Mouse (Mus musculus) urinary bladder, adult 18-20 months (tissue): ENCODE measurements around the gene Usp7.

ENCODE experiments used
- DNase-seq, 2 experiments: peaks; one replicate each; pipeline ENCODE4 v3.0.0; 2022; ENCODE audit warnings: low spot score in 2 of 2, mixed read lengths in 2 of 2

The Usp7 gene

DNA sequence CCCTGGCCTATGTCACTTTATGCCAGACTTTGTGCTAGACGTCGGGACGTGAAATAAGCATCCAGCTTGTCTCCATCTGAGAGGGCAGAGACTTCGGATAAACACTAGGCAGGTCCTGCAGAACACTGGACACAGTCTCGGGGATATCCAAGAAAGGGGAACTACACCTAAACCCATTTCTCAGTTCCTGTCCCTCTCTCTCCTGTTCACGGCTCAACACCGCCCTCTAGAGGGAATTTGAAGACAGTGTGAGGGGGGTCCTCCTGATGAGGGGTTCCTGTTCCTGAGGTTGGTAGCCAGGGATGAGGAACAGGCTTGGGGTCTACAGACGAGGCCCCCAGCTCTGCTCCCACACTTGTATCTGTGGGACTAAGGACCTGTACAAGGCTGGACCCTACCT lies 117.9 kb downstream of the Usp7 start:
- no peak for DNase-seq

DNA sequence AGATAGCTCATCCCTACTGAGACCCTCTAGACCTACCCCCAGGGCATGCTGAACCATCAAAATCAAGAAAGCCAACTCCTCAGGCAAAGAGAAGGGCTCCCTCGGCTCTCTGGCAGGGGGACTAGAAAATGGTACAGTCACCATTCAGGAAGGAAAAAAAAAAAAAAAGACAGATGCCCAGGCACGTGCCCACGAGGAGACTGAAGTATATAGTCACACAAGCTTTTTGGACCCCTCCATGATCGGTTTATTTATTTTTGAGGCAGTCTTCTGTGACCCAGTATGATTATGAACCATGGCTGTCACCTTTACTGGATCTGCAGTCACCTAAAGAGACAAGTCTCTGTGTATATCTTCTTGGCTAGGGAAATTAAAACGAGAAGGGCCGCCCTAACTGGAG lies 118.8 kb downstream of the Usp7 start:
- DNase-seq, result no peak

DNA sequence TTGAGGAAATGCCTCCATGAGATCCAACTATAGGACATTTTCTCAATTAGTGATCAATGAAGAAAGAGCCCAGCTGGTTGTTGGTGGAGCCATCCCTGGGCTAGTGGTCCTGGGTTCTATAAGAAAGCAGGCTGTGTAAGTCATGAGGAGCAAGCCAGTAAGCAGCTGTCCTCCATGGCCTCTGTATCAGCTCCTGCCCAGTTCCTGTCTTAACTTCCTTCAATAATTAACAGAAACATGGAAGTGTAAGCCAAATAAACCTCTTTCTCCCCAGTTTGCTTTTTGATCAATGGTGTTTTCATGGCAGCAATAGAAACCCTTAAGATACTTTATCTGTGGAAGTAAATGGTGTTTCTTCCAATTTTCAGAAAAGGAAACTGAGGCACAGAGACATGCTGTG lies 119.3 kb downstream of the Usp7 start:
- no peak for DNase-seq

DNA sequence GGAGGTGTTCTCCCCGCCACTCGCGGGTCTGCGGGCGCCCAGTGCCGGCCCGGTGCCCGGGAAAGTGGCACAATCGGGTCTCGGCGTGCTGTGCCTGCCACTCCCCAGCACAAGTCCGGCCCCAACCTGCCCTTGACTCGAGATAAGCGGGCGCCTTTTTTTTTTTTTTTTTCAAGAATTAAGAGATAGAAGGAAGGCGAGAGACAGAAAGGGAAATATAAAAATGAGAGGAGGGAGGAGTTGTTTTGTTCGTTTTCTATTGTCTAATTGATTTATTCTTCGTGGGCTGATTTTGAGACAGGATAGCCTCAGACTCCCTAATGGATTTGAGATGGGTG lies 119.8 kb downstream of the Usp7 start:
- DNase-seq, result no peak

DNA sequence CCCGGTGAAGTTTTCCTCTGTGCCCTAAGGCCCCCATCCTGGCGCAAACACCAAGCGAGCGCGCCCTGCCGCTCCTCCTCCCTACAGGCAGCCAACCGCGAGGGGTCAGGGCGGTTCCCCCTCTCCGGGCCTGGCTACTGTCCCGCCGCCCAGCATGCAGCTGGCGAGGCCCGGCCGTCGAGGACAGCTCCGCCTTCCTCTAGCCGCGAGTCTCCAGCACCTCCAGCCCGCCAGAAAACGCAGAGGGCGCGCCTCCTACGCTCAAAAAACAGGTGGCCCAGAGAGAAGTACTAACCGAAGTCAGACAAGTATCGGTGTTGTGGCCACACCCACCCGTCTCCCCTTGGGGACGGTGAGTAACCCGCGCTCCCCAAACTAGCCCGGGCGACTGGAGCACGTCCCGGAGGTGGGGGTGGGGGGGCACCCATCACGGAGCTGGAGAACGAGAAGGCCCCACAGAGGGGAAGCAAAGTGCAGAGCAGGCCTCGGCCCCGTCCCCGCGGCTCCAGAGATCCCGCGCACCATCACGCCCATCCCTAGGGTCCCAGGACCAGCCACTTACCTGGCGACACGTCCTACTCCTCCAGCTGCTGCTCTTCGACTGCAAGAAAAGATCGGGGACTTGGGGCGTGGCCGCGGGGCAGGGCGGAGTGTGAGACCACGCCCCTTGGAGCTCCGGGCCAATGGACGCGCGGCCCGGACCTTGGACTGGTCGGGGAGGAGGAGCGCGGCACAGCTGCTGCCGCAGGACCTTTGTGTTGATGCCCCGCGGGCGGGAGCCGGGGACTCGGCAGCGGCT lies 120.4 kb downstream of the Usp7 start, which contains the start of gene Carhsp1:
TSS of gene Carhsp1 (minus strand) at position 605 of the 799 bp plus-strand sequence.
- peak; percentile 93 to 94 for DNase-seq

DNA sequence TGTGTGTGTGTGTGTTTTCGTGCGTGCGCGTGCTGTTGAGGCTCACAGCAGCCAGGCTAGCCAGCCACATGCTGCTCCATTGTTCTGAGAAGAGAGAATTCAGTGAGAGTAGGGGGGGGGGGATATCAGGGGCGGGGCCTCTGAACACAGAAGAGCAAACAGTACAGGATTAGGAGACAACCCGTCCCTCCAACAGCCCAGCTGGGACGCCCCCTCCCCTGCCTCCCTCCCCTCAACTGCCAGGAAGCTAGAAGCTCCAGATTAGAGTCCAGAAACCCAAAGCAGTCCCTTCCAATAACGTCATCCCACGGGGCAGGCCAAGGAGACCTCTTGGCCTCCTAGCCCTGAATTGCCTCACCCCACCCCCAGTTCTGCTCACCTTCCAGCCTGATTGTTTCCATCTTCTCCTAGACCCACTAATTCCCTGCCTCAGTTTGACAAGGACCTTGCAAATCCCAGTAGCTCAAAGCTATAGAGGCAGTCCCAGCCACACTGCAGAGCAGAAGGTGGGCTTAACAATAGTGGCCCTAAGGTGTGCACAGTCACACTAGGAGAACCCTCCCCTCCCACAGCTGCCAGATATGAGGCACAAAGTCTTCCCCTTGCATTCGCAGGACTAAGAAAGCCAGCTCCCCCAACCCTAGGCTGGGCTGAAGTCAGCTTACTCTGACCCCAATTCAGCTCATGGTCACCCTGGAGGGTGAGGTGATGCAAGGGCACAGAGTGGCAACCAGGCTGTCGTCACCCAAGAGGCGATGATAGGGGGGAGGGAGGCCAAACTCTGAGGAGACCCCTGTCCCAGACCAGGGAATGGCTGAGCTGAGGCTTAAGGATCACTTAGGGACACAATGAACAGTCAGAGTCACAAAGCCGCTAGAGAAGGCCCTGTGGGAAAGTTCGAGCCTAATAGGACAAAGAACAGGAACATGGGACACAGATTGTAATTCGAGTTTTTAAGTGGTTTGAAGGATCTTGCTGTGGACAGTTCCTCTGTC lies 121.8 kb downstream of the Usp7 start:
- DNase-seq, result no peak

DNA sequence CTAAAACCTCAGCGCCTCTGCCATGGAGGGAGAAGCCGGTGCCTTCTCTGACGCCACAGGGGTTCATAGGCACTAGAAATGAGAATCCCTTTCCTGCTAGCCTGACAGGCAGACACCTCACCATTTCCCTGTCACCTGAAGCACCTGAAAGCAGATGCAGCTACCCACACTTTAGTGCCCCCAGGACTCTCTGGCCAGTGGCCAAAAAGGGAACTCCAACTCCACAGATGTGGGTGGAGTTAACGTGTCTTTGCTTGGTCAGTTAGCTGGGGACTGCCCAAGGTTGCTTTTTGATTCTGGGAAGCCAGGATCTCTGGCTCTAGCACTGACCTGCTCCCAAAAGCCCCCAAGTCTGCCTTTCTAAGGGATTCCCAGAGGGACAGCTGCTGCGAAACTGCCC lies 122.7 kb downstream of the Usp7 start:
- no peak for DNase-seq

DNA sequence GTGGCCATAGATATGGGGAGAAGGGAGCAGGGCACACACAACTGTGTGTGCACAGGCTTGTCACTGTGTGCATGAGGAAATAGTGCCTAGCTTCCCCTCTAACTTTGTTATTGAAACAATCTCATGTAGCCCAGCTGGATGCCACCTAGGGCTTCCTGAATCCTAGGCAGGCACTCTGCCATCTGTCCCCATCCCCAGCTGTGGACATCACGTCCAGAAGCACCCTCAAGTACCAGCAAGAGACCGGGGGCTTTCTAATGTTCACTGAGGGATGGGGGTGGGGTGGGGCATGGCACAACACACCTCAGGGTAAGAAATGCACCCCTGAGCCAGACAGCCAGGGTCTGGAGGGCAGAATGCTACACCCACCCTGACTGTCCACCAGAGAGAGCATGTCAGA lies 123.7 kb downstream of the Usp7 start:
- no peak for DNase-seq

DNA sequence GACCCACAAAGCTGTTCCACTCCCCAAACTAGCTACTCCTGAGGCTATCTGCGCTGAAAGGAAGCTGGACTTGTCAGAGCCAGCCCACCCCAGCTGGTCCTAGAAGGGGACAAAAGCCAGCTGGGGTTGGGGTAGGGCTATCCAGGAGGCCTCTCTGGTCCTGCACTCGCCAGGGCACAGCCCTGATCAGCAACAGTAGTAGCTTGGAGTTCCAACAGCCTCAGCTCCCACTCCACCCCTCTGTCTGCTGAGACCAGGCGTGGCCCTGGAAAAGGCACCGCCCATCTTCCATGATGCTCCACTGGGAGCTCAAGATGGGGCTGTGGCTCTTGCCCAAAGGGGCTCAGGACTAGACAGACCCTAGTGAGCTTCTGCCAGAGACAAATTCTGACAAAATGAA lies 124.3 kb downstream of the Usp7 start:
- no peak for DNase-seq

DNA sequence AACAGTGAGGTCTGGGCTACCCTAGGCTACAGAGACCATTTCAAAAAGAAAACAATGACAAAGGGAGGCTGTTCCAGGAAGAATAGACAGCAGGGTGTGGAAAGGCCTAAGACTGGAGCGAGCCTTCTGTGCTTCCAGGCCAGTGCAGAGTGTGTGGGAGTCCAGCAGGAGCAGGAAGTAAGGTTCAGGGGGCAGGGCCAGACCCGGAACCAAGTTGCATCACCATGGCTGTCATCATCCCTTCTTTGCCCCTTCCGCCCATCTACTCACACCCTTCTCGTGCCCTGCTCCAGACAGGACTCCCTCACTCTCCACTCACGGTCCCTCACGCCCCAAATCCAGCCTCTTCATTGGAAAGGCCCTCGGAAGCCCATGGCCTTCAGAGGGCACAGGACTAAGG lies 124.8 kb downstream of the Usp7 start:
- no peak for DNase-seq

DNA sequence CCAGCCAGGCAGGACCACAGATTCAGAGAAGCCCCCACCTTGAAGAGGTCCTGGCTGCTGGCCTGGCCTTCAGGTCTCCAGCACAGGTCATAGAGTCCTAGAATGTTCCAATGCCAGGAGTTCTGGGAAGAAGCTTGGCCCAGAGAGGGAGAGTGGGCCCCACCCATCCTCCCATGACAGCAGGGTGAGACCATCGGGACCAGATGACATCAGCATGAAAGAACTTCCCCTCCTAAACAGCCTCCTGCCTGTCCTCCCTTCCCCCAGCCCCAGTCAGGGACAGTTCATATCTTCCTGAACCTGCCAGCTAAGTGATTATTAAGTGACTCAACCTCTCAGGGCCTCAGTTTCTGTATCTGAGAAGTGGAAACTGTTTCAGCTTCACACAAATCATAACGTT lies 125.7 kb downstream of the Usp7 start:
- DNase-seq, result no peak

DNA sequence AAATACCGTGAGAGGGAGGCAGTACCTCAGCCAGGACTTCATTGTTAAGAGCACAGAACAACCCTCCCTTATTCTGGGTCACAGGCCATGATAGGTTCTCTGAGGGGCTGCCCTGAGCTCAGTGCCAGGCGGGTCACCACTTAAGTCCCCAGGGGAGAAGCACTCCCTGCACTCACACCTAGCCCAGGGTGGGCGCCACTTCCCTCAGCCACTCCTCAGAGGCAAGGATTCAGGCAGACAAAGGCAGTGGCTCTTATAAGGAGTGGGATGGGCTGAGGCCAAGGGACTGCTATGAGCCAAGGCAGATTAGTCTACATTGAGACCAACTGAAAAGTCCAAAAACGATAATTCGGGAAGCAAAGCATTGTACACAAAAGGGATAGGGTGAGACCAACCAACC lies 126.7 kb downstream of the Usp7 start:
- no peak for DNase-seq

DNA sequence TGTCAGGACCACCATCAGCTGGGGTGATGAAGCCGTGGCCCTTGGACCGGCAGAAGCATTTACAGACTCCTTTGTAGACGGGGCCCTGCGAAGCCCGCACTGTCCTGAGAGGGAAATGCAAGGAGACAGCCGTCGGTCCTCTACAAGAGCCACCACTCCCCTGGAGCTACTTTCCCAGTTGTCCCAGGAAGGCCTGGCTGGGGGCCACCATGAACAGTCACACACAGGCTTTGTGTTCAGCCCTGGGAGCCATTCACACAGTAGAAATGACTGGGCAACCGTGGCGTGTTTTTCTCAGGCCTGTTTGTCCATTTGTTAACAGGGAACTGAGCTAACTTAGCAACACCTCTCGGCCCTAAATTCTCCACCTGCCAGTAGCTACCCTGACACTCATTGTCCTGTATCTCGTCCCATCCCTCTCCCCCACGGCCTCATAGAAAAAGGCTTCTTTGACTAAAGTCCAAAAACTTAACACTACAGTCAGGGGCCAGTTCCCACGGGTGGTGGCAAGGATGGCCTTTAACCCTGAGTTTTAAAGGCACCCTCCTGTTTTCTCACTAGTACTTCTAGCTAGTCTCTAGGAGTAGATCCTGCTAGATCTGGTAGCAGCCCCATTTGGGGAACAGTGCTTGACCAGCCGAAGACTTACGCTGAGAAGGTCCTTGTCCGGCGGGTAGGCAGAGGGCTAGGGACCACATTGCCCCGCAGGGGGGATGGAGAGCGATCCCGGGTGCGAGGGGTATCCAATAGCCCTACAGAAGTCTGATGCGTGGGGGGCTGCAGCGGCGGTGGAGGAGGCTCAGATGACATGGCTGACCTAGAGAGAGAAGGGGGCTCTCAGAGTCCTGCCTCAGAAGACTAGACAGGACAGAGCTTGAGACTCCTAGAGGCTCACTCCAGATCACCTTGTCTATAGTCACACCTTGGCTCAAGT lies 128.2 kb downstream of the Usp7 start:
- DNase-seq, result no peak

DNA sequence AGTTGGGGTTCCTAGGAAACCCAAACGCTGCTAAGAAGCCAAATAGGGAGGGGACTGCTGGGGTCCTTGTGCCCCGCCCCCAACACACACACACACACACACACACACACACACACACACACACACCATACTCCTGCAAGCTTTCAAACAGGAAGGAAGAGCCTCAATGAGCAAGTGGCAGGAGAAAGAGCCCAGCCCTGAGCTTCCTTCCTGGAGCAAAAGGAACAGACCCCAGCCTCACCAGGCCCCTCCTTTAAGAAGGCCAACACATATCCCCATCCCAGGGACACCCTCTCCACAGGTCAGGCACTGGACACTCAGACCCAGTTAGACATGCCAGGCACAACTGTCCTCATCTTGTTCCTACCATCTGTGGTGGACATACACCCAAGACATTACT lies 129.1 kb downstream of the Usp7 start:
- DNase-seq, result no peak

DNA sequence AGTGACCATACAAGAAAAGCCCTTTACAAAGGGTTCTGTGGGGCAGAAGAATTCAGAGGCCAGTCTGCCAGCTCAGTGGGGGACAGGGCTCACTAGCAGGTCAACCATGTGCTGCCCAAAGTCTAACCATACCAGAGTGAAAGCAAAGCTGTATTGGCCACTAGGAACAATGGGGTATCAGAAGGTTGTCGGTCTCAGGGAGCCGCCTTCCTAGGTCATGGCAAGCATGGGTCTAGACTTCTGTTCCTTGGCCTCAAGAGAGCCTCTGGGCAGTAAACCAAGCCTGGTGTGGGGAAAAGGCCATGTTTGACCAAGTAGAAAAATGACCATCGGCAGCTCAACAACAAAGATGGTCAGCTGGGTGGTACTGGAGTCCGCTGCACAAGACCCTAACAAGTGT lies 133.3 kb downstream of the Usp7 start:
- no peak for DNase-seq

DNA sequence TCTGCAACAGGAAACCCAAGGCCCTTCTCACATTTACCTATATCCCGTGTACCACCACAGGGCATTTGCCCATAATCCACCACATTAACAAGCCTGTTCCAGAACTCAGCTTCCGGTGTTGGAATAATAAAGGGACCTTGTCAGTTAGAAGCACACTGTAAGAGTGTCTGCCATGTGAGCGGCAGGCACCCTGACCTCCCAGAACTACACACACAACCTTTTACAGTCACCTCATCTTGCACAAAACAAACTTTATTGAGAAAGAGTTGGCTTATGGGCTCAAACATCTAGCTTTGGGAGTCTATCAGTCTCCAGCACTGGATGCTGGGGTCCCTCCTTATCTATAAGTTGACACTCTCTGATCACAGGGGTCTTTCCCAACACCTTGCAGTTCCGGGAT lies 133.8 kb downstream of the Usp7 start:
- DNase-seq, result no peak

DNA sequence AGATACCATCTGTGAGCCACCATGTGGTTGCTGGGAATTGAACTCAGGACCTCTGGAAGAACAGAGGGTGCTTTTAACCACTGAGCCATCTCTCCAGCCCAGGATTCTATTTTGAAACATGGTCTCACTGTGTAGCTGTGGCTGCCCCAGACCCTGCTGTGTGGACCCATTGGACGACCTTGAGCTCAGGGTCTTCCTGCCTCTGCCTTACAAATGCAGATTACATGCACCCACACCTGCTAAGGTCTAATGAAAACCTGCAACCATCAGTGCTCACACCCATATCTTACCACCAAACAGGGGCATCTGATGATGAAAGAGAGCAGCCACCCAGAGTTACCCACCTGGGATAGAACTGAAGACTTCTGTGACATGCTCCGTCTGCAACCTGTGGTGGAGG lies 135.9 kb downstream of the Usp7 start:
- no peak for DNase-seq

DNA sequence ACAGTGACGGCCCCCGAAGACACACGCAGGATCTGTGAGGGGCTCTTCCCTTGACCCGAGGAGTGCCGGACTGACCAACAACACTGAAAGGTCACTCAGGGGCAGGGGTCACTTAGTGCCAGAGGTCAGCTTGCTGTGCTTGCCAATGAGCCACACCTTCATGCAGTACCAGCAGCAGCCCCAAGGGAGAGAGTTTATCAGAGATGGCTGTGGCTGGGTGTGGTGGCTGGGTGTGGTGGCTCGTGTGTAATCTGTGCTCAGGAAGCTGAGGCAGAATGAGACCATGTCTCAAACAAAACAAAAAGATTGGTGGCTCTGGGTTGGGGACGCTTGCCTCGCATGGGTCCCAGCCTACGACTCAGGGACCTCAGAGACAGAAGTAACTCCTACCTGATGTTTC lies 136.5 kb downstream of the Usp7 start:
- DNase-seq, result no peak

DNA sequence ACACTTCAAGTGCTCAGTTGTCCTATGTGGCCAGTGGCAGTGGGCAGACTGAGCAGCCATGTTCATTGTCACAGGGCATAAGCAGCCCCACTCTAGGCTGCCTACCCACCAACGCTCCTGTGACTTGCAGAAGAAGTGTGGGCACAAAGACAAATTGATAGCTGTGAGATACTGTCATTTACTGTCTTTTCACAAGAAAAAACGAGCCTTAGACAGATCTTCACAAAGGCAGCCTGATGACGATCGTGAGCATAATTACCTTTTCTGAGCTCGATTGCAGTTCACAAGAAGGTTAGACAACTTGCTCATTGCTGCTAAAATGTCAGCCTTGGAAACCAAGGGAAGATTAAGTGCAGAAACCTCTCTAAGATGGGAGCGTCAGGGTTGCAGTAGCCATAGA lies 137.0 kb downstream of the Usp7 start:
- DNase-seq, result no peak

DNA sequence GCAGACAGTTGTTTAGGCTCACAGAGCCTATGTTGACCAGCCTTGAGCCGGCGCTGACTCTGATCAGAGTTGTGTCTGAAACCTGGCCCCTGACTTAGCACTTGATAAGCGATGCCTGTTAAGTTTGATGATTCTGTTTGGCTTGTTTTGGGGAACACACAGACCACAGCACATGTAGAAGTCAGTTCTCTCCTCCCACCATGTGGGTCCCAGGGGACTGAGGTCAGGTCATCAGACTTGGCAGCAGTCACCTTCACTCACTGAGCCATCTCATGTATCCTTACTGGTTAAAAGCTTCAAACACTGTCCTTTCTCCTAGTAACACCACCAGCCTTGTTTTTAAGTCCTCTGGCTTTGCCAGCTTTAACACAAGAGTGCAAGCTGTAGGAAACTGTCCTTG lies 142.1 kb downstream of the Usp7 start:
- no peak for DNase-seq

DNA sequence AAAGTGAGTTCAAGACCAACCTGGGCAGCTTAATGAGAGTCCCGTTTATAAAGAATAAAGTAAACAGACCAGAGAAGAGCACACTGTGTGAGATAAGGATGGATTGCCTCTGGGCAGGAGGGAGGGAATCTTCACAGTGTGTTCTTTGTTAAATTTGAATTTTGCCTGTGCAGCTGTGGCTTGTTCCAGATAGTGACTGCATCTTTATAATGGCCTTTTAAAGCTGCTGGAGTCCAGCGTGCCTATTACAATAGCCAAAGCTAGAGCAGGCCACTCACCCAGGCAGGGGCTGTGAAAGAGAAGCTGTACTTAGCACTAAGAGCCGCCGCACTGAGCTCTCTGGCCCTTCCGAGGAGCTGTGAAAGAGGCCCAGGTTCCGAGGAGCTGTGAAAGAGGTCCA lies 146.6 kb downstream of the Usp7 start:
- DNase-seq, result no peak

DNA sequence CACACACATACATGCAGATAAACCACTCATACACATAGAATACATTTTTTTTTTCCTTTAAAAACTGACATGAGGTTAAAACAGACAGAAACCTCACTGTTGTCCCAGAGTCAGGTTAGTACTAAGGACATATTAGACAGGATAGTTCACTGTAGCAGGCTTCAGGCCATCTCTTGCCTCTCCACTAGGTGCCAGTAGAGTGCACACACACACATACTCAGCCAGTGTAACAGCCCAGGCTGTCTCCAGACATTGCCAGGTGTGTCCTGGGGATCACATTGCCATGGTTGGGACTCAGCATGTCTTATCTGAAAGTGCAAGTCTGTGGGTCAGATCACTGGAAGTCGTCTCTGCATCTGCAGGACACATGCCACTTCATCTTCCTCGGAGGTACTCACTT lies 148.3 kb downstream of the Usp7 start:
- DNase-seq, result no peak
